Mouse (Mus musculus) C2C12 (cell line): ENCODE results near the gene Hsd17b14.

ENCODE experiments used
- CTCF ChIP-seq: IDR thresholded peaks from one replicate; pipeline ENCODE4 v1.5.1; 2011; ENCODE audit not compliant: control insufficient read depth, insufficient read depth, insufficient read length
- FOSL1 ChIP-seq: IDR thresholded peaks from one replicate; pipeline ENCODE4 v1.8.0; 2011; ENCODE audit warnings: mild to moderate bottlenecking, low read length; ENCODE audit not compliant: poor library complexity, insufficient read depth, severe bottlenecking
- MAX ChIP-seq: IDR thresholded peaks from one replicate; pipeline ENCODE4 v1.6.1; 2011; ENCODE audit warnings: mild to moderate bottlenecking, control low read depth
- USF1 ChIP-seq: IDR thresholded peaks from one replicate; pipeline ENCODE4 v1.6.1; 2011; ENCODE audit warnings: low read depth, mild to moderate bottlenecking, control low read depth, moderate library complexity

GRCm38 (mm10) chr7:45525809-45526473 lies 28.8 kb upstream of the Hsd17b14 start, which contains the start of the genes Ppp1r15a and Plekha4:
- TF ChIP-seq CTCF: no peak
- TF ChIP-seq USF1: no peak
- no peak for TF ChIP-seq MAX
- TF ChIP-seq FOSL1: no peak
